Mouse (Mus musculus) heart, embryonic 13.5 days (tissue): Measurements from ENCODE around the gene Efcab9. TPM values are rescaled to one million over a fixed set of nuclear protein-coding genes. Genes with fewer than 3 reads are reported as not detected.

Experiments used
- ATAC-seq: fragments of 200-750 bp; cut with Nextera tagmentation; 2 replicates; pipeline ENCODE4 v1.8.0; 2017; ENCODE audit warnings: moderate TSS enrichment; ENCODE audit not compliant: insufficient number of reproducible peaks, low FRiP score, low TSS enrichment; ENCODE audit errors: extremely low read depth
- H3K27ac ChIP-seq: fragments of 300-500 bp; sonication (generic); replicated peaks from 2 replicates; pipeline ENCODE4 v1.5.1; 2015; ENCODE audit warnings: moderate library complexity, mild to moderate bottlenecking, inconsistent platforms
- H3K27me3 ChIP-seq: fragments of 300-500 bp; sonication (generic); replicated peaks from 2 replicates; pipeline ENCODE4 v1.6.1; 2015; ENCODE audit warnings: mild to moderate bottlenecking, inconsistent platforms
- H3K36me3 ChIP-seq: fragments of 300-500 bp; sonication (generic); 2 replicates; pipeline ENCODE4 v1.6.1; 2015; ENCODE audit warnings: mild to moderate bottlenecking, inconsistent platforms
- H3K4me1 ChIP-seq: fragments of 300-500 bp; sonication (generic); 2 replicates; pipeline ENCODE4 v1.6.1; 2015; ENCODE audit warnings: inconsistent platforms
- H3K4me2 ChIP-seq: fragments of 300-500 bp; sonication (generic); 2 replicates; pipeline ENCODE4 v1.6.1; 2015; ENCODE audit warnings: inconsistent platforms, mild to moderate bottlenecking, moderate library complexity
- H3K4me3 ChIP-seq: fragments of 300-500 bp; sonication (generic); 2 replicates; pipeline ENCODE4 v1.5.1; 2015; ENCODE audit warnings: moderate library complexity, mild to moderate bottlenecking, inconsistent platforms
- H3K9ac ChIP-seq: fragments of 300-500 bp; sonication (generic); 2 replicates; pipeline ENCODE4 v1.6.1; 2015; ENCODE audit warnings: inconsistent platforms, mild to moderate bottlenecking, moderate library complexity
- H3K9me3 ChIP-seq: fragments of 300-500 bp; sonication (generic); 2 replicates; pipeline ENCODE4 v1.6.1; 2016; ENCODE audit warnings: inconsistent platforms
- WGBS: fragments of 180-500 bp; shearing (Covaris S2); methylation state at CpG from one replicate; pipeline ENCODE4 v1.1.7; 2015; ENCODE audit warnings: mixed read lengths; 5-methylcytosine and 5-hydroxymethylcytosine counted together
- polyA plus RNA-seq: library from polyadenylated mRNA; unstranded; fragments of >200 nt; fragmentation: Nextera tagmentation; extraction: Ambion mirVana; gene quantifications from 2 replicates; pipeline ENCODE4 v1.2.1, GENCODE M21; 2015

Efcab9 gene
- polyA plus RNA-seq, 1 experiment from 2014 or later: 0.25 TPM

DNA sequence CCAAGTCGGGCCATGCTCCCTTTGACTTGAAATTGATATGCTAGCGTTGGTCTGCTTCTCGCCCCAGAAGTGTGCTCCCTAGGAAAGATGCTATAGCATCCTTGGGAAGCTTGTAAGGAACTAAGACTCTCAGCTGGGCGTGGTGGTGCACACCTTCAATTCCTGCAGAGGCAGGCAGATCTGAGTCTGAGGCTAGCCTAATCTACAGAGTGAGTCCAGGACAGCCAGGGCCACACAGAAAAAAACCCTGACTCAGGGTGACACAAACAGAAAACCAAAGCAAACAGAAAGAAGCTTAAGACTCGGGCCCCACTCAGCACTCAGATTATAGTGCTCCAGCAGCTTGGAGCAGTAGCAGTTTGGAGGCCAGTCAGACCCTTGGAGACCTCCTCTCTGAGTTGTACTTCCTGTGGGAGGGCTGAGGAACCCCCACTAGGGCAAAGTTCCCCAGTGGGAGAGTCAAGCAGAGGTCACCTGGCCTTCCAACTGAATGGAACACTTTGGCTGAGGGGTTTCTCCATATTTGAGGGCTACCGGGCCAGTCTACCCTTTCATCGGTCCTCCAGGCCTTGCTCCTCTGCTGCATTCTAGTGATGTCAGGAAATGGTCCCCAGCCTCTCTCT, 2.7 kb upstream of the Efcab9 start:
- no peaks in the 10 kb centered on the region for H3K36me3 ChIP-seq
- no peaks in the 10 kb centered on the region for H3K9me3 ChIP-seq
- H3K27ac ChIP-seq: no peak overlapping the region
- peak overlapping the region; percentile 99 for H3K4me2 ChIP-seq
- peak overlapping the region; percentile 80 for H3K4me3 ChIP-seq
- no peaks in the 10 kb centered on the region; the same call in 1 of the 2 replicates for H3K27me3 ChIP-seq
- H3K4me1 ChIP-seq: peaks cover 43% of the 10 kb centered on the region
- H3K9ac ChIP-seq: peak overlapping the region; percentile 84; the same call in 1 of the 2 replicates
- ATAC-seq: no peak
- 75% methylated on average over 7 of the region's 7 CpGs for WGBS

DNA sequence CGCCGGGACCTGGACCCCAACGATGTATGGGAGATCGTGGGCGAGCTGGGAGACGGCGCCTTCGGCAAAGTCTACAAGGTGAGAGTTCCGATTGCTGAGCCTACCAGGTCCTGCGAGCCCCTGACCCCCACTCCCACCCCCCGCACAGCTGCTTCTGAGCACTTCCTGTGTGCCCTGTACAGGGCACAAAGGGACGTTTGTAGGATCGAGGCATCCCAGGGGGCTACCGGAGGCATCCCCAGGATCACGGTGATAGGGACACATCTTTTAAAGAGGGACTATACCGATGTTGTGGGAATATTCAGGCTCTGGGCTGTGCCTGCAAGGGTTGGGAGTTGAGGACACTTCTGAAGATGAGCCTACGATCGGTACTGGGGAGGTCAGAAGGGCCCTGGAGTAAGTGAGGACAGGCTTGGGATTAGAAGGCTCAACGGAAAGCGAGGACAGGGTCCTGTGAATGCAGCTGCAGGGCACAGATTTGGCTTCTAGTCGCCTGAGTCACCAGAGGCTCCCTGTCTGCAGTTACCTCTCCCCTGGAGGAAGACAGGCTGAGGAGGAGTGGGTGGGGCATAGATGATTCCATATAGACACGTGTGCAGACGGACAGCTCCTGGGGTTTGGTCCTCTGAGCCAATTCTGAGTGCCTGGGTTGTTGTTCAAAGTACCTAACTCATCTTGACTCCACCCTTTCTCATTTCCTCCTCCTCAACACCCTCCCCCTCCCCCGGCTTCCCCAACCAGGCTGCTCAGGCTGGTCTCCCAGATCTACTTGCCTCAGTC, 1.8 kb upstream of the Efcab9 start:
- peak overlapping the region; percentile 40; the same call in 1 of the 2 replicates for H3K27ac ChIP-seq
- no peaks in the 10 kb centered on the region; the same call in 1 of the 2 replicates for H3K27me3 ChIP-seq
- H3K4me1 ChIP-seq: peaks cover 34% of the 10 kb centered on the region
- H3K9me3 ChIP-seq: no peaks in the 10 kb centered on the region
- peak overlapping the region; percentile 99 for H3K4me2 ChIP-seq
- peak overlapping the region; percentile 84 for H3K9ac ChIP-seq
- WGBS: 1% methylated on average over 24 of the region's 24 CpGs
- H3K4me3 ChIP-seq: peak overlapping the region; percentile 80
- ATAC-seq: 0 out of 2 replicates have a peak, but pooled peaks have one; percentile 5
- no peaks in the 10 kb centered on the region for H3K36me3 ChIP-seq

DNA sequence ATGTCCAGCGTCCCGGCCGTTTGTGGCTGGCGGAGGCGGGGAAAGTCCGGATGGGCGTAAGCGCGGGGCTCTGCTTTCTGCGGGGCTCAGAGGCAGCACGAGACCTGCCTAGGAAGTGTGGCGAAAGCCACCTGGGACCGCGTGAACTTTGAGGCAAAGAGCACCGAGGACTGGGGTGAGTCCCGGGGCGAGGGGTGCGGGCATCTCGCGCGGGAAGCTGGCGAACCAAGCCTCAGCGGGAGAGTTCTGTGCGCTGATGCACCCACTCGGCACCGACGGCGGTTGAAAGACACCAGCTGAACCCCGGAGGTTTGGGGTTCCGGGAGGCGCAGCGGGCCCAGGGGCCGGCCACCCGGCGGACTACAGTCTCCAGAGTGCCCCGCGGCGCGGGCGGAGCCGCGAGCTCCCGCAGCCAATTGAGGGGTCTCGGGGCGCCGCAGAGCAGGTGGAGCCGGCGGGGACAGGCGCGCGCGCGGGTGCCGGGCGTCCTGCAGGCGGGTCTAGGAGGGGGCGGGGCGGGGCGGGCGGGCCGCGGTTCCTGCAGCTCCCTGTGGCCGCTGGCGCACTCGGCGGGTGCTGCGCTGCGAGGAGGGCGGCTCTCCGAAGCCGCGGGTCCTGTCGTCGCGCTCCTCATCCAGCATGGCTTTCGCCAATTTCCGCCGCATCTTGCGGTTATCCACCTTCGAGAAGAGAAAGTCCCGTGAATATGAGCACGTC, 1.0 kb upstream of the Efcab9 start, which contains the start of gene Stk10:
Gene Stk10 (plus strand): TSS at position 541 of the 717 bp plus-strand sequence.
- Histone ChIP-seq H3K36me3 (0 out of 2 replicates have a peak, but pooled peaks cover 2% of the 10 kb centered on the region), H3K27ac (peak within 1 kb of the TSS; percentile 40; the same call in 1 of the 2 replicates), H3K9me3 (no peaks in the 10 kb centered on the region), H3K4me1 (peaks cover 28% of the 10 kb centered on the region), H3K9ac (peak within 1 kb of the TSS; percentile 85), H3K27me3 (no peaks in the 10 kb centered on the region; the same call in 1 of the 2 replicates), H3K4me2 (peak within 1 kb of the TSS; percentile 99), H3K4me3 (peak within 1 kb of the TSS; percentile 80)
- ATAC-seq: peak; percentile 94
- WGBS: under 1% methylated on average over 67 of the region's 82 CpGs

GRCm38 (mm10) chr11:32530151-32530550, 1.7 kb downstream of the Efcab9 start:
- Histone ChIP-seq H3K27me3 (no peaks in the 10 kb centered on the region; the same call in 1 of the 2 replicates), H3K9me3 (no peaks in the 10 kb centered on the region), H3K4me3 (no peak overlapping the region), H3K27ac (no peak overlapping the region), H3K4me2 (no peak overlapping the region), H3K9ac (no peak overlapping the region), H3K4me1 (peaks cover 27% of the 10 kb centered on the region), H3K36me3 (peaks cover 7% of the 10 kb centered on the region; the same call in 1 of the 2 replicates)
- no peak for ATAC-seq
- WGBS: 73% methylated on average over 1 of the region's 1 CpGs

- H3K9ac ChIP-seq: no peak overlapping the region
- peaks cover 7% of the 10 kb centered on the region; the same call in 1 of the 2 replicates for H3K4me1 ChIP-seq
- no peak for ATAC-seq
These were observed 4.9 kb downstream of the Efcab9 start for GRCm38 (mm10) chr11:32527006-32527405.

GRCm38 (mm10) chr11:32524122-32524920, 7.6 kb downstream of the Efcab9 start:
- H3K27ac ChIP-seq: no peak overlapping the region
- ATAC-seq: no peak
- peaks cover 25% of the 10 kb centered on the region for H3K36me3 ChIP-seq
- H3K4me1 ChIP-seq: no peaks in the 10 kb centered on the region
- no peak overlapping the region for H3K4me2 ChIP-seq
- H3K4me3 ChIP-seq: no peak overlapping the region
- no peak overlapping the region for H3K9ac ChIP-seq
- H3K27me3 ChIP-seq: no peaks in the 10 kb centered on the region
- WGBS: 77% methylated on average over 11 of the region's 11 CpGs
- H3K9me3 ChIP-seq: no peaks in the 10 kb centered on the region

More at GRCm38 (mm10) chr11:32527006-32527405, 4.9 kb downstream of the Efcab9 start:
- Histone ChIP-seq H3K27me3 (no peaks in the 10 kb centered on the region; the same call in 1 of the 2 replicates), H3K4me3 (no peak overlapping the region), H3K27ac (no peak overlapping the region), H3K36me3 (peaks cover 16% of the 10 kb centered on the region), H3K9me3 (no peaks in the 10 kb centered on the region), H3K4me2 (no peak overlapping the region)
- 68% methylated on average over 4 of the region's 4 CpGs for WGBS

- 82% methylated on average over 2 of the region's 2 CpGs for WGBS
- Histone ChIP-seq H3K9me3 (no peaks in the 10 kb centered on the region), H3K36me3 (peaks cover 48% of the 10 kb centered on the region), H3K4me2 (no peak overlapping the region), H3K4me1 (0 out of 2 replicates have a peak, but pooled peaks cover 2% of the 10 kb centered on the region), H3K27me3 (no peaks in the 10 kb centered on the region), H3K9ac (no peak overlapping the region), H3K27ac (no peak overlapping the region), H3K4me3 (no peak overlapping the region)
- ATAC-seq: no peak
These were observed 10.6 kb downstream of the Efcab9 start for GRCm38 (mm10) chr11:32521246-32521645.

DNA sequence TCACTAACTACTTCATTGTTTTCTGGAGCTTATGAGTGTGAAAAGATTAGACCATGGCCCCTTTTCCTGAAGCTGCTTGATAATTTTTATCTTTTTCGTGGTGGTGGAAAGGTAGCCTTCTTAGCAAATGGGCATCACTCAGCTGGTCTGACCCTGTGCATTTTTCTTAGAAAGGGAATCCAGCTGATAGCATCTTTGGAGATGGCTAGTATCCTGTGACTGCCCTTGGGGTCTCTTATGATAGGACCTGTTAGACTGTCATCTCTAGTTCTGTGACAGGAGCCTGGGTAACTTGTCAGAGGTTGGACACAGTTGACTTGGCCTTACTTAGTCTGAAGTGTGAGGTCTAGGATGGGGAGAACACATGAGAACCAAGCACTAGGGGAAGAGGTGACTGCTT, 12.5 kb downstream of the Efcab9 start:
- Histone ChIP-seq H3K27me3 (no peaks in the 10 kb centered on the region), H3K4me2 (no peak overlapping the region), H3K4me1 (0 out of 2 replicates have a peak, but pooled peaks cover 2% of the 10 kb centered on the region), H3K36me3 (peaks cover 47% of the 10 kb centered on the region), H3K9ac (no peak overlapping the region), H3K27ac (no peak overlapping the region), H3K9me3 (no peaks in the 10 kb centered on the region), H3K4me3 (no peak overlapping the region)
- no peak for ATAC-seq
- 66% methylated on average over 1 of the region's 1 CpGs for WGBS

DNA sequence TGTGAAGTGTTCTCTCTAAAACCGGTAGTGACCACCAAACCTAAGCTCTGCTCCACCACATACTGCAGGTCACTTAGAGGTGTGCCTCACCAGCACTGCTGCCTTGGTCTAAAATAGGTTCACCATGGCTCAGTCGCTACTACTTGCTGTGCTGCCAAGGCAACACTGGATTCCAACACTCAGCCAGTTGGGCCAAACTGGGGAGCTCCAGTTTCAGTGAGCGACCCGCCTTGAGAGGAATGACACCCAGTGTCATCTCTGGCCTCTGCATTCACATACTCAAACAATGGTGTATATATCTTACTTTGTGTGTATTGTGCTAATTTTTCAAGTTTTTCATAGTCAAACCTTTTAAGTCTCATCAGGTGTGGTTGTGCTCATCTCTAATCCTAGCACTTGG, 13.1 kb downstream of the Efcab9 start:
- Histone ChIP-seq H3K4me3 (no peak overlapping the region), H3K36me3 (peaks cover 41% of the 10 kb centered on the region), H3K9ac (no peak overlapping the region), H3K4me1 (0 out of 2 replicates have a peak, but pooled peaks cover 2% of the 10 kb centered on the region), H3K4me2 (no peak overlapping the region), H3K27ac (no peak overlapping the region), H3K27me3 (no peaks in the 10 kb centered on the region), H3K9me3 (no peaks in the 10 kb centered on the region)
- WGBS: 74% methylated on average over 4 of the region's 4 CpGs
- no peak for ATAC-seq

DNA sequence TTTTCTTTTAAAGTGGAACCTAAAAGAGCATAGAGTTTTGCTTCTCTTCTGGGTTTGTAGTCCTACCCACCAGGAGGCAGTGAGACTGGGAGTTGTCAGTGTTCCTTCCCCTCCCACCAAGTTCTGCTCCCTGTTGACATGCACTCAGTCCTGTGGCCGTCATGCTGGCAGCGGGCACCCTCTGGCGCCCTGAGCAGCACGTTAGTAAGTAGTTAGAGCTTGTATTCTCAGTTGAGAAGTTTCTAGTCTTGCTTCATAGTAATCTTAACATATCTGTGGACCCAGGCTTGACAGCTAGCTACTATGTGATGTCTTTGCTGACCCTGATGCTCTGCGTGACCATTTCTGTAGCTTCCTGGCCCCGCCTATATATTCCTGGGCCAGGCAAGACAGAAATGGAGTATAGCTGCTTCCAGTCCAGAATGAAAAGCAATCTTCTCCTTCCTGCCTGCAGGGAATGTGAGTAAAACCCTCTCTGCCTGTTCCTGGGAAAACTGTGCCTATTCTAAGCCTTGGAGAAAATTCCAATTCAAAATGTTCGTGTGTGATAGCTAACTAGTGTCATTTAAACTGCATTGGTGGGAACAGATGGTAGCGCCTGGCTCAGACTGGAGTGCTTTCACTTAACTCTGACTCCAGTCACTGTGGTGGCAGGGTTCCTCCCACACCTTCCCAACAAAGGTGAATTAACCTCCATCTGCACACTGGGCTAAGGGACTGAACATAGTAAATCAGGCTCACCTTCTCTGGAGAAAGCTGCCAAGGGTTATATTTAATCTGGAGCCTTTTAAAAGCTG, 14.8 kb downstream of the Efcab9 start:
- Histone ChIP-seq H3K27ac (no peak overlapping the region), H3K9ac (no peak overlapping the region), H3K4me2 (no peak overlapping the region), H3K36me3 (peaks cover 41% of the 10 kb centered on the region), H3K27me3 (no peaks in the 10 kb centered on the region), H3K4me1 (peaks cover 4% of the 10 kb centered on the region; the same call in 1 of the 2 replicates), H3K9me3 (no peaks in the 10 kb centered on the region), H3K4me3 (no peak overlapping the region)
- no peak for ATAC-seq
- WGBS: 77% methylated on average over 8 of the region's 8 CpGs
